Mouse (Mus musculus) lung, adult 18-20 months (tissue): ENCODE data around the gene Arhgef5.

Experiments
- DNase-seq, 2 experiments: peaks; one replicate each; pipeline ENCODE4 v3.0.0; 2022; ENCODE audit warnings: mixed read lengths in 2 of 2

Gene Arhgef5

DNA sequence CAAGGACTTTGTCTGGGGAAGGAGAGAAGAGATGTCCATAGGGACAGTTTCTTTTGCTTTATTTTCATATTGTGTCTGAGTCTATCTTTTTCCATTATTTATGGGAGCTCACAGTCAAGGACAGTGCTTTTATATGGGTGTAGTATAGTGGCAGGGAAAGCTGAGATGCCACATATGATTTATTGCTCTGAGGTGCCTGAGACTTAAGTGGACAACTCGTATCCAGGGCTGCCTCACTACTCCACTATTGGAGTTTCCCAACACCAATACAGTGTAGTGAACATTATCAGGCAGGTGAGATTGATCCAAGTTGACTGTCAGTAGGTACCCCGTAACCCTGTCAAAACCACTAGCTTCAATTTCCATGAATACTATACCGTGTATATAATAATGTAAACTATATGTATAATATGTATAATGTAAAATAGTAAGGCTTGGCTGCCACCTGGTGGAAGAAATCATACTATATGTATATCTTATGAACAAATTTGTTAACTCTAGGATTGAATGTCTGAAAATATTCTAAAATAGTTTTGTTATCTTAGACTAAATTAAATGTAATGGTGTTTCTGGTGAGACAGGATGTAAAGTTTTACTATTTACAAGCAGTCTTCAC lies 70.3 kb downstream of the Arhgef5 start:
- no peak for DNase-seq

DNA sequence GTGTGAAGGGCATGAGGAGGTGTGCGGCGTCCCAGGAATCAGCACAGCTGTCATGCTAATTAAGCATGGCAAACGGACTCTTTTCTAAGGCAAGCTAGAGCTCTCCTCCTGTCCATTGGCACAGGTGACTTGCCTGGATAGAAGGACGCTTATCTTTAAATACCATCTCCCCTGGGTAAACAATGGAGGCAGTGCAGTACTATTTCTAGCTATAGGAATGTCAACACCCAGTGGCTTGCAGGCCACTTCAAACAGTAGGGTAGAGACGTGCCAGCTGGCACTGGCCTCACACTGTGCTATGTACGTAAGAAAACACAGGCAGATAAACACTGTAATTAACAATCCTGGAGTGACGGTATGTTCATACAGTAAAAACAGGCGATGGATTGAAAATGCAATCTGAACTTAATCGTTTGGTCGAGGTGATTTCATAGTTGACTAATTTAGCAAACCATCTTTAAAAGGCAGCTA lies 72.1 kb downstream of the Arhgef5 start:
- DNase-seq, result peak; percentile 70 to 77

DNA sequence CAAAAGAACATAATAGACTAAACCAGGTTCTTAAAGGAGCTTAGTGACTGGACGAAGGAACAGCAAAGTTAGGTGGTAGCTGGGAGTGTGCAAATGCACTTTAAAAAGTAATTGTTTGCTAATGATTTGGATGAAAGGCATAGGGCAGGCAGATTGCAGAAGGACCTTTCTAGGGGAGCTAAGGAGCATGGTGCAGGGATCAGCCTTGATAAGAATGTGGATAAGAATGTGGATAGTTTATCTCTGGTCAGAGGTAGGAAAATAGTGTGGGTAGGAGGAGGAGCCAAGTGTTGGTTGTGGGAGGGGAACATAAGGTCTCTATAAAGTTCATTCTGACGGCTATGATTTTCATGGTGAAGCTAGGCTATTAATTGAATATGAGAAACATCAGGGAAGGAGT lies 73.4 kb downstream of the Arhgef5 start:
- DNase-seq, result no peak
